Mouse (Mus musculus) bone marrow, adult 2 months (tissue): ENCODE measurements around the gene Zfp423.

Source experiments
- CTCF ChIP-seq: fragments of 200-500 bp; IDR thresholded peaks from 2 replicates; pipeline ENCODE4 v1.5.1; 2011; ENCODE audit warnings: low read length, control low read depth; ENCODE audit not compliant: control insufficient read depth, insufficient read depth
- POLR2A ChIP-seq: fragments of 200-500 bp; IDR thresholded peaks from 2 replicates; pipeline ENCODE4 v1.6.1; 2011; ENCODE audit warnings: low read depth, mild to moderate bottlenecking, control low read depth, low read length, borderline replicate concordance; ENCODE audit not compliant: control insufficient read depth

GRCm38 (mm10) chr8:87800121-87800520, 159.3 kb downstream of the Zfp423 start:
- TF ChIP-seq POLR2A (no peak), CTCF (no peak)
